Mouse (Mus musculus) G1E (cell line): ENCODE measurements around the gene 5430403G16Rik.
"Not testable (repeated sequence)": the region's sequence is repeated elsewhere in the genome, so short reads cannot be mapped to it uniquely, and the experiment has no call there.

ENCODE experiments used
- CTCF ChIP-seq: IDR thresholded peaks from 2 replicates; pipeline ENCODE4 v1.5.1; 2012; ENCODE audit warnings: low read depth, low read length, inconsistent platforms, mixed read lengths
- GATA1 ChIP-seq: IDR thresholded peaks from 2 replicates; pipeline ENCODE4 v1.6.1; 2012; ENCODE audit warnings: borderline replicate concordance, low read length, inconsistent platforms, mixed read lengths
- TAL1 ChIP-seq: conservative IDR thresholded peaks from 2 replicates; pipeline ENCODE4 v1.6.1; 2012; ENCODE audit warnings: low read depth, low read length, inconsistent platforms, mixed read lengths

GRCm38 (mm10) chr5:109717341-109717740, 26.5 kb upstream of the 5430403G16Rik start:
- TF ChIP-seq CTCF, TAL1, GATA1: not testable (repeated sequence)
